Mouse (Mus musculus): ENCODE measurements around the gene BC049715. TPM values are rescaled to one million over a fixed set of nuclear protein-coding genes. Genes with fewer than 3 reads are reported as not detected.

Gene BC049715
- polyA plus RNA-seq, 1 experiment from 2014 or later, result 1.4 TPM

Small RNA genes lying within 50 kb of the gene (microRNA-seq; reads per million reads assigned to microRNA genes)
- gene Gm44364, result not detected

Other genes with a start within 250 kb of the BC049715 start
- gene Plbd1, start 165.7 kb upstream of the BC049715 start, polyA plus RNA-seq (2016; fragmentation: Nextera tagmentation; extraction: Ambion mirVana), result 0.63 and 1.4 TPM in 2 replicates
- 0.11 and 0.16 TPM in 2 replicates for gene Gucy2c, start 45.9 kb upstream of the BC049715 start, polyA plus RNA-seq (2016; fragmentation: Nextera tagmentation; extraction: Ambion mirVana)
- 0.65 and 0.68 TPM in 2 replicates for gene Hist4h4, start 23.2 kb upstream of the BC049715 start, polyA plus RNA-seq (2016; fragmentation: Nextera tagmentation; extraction: Ambion mirVana)
- 74.8 and 75.6 TPM in 2 replicates for gene H2afj, start 19.4 kb upstream of the BC049715 start, polyA plus RNA-seq (2016; fragmentation: Nextera tagmentation; extraction: Ambion mirVana)
- gene Wbp11, start 607 bp downstream of the BC049715 start, polyA plus RNA-seq (2016; fragmentation: Nextera tagmentation; extraction: Ambion mirVana), result 164 and 168 TPM in 2 replicates
- not detected in 2 replicates for gene Smco3, start 7.8 kb downstream of the BC049715 start, polyA plus RNA-seq (2016; fragmentation: Nextera tagmentation; extraction: Ambion mirVana)
- gene Art4, start 30.1 kb downstream of the BC049715 start, polyA plus RNA-seq (2016; fragmentation: Nextera tagmentation; extraction: Ambion mirVana), result 1.8 and 2.4 TPM in 2 replicates
- 1.2 and 3.2 TPM in 2 replicates for gene Mgp, start 48.2 kb downstream of the BC049715 start, polyA plus RNA-seq (2016; fragmentation: Nextera tagmentation; extraction: Ambion mirVana)
- gene Erp27, start 94.6 kb downstream of the BC049715 start, polyA plus RNA-seq (2016; fragmentation: Nextera tagmentation; extraction: Ambion mirVana), result 0.15 TPM in 1 of 2 replicates, not detected in the other
- not detected in 2 replicates for gene Pde6h, start 96.2 kb downstream of the BC049715 start, polyA plus RNA-seq (2016; fragmentation: Nextera tagmentation; extraction: Ambion mirVana)
- gene Arhgdib, start 114.3 kb downstream of the BC049715 start, polyA plus RNA-seq (2016; fragmentation: Nextera tagmentation; extraction: Ambion mirVana), result 30.2 and 32.5 TPM in 2 replicates

Data from limb, embryonic 10.5 days (tissue).